In the genomic region with DNA sequence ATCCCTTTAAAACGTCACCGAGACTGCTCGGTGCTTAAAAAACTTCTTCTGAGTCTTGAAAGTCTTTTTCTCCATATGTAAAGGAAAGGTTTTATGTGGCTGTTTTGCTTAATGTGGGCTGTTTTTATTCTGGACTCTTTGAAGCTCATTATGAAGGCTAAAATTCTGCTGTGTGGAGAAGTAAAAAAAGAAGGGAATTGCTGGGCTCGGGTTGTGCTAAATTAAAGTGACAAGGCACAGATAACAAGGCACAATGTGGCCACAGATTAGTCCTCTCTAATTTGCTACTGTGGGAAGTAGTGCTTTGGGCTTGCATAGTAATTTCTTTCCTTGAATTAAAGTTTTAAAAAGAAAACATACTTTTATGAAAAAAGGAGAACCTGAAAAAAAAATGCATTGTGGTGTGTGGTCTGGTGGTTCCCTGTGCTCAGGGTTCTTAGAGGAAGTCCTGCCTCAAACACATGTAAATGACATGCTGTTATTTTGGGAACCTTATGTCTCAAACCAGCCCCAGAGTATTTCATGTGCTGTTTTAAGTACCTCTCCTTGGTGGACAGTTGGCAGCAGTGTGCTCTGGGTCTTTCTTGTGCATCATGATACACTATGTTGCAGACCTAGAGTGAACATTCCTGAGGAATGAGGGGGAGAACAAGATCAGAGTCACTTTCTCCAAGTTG, we compare ENCODE assay signal across 14 mouse cellular contexts.
DNase-seq lines count a peak whose midpoint lies in the region; ATAC-seq and TF ChIP-seq lines count a peak whose summit lies in the region.
"Had no signal": no experiment of that assay in that cellular context is flagged by ENCODE, and none has a peak within 500 bp of the region (broad histone marks: within the 10 kb centered on the region; RNA-seq: fewer than 3 reads in every experiment).

No protein-coding gene starts in this region.

- no peak; the same call in none of the 2 replicates for TF ChIP-seq RAD21 in CH12.LX (IDR thresholded peaks at IDR 0.05; ENCODE audit: low read depth, low read length)

- no peak for TF ChIP-seq POLR2A in CH12.LX (IDR thresholded peaks at IDR 0.05; ENCODE audit: low read depth, low read length)

- dilution Hi-C loops in CH12.LX (cut with MboI; ENCODE audit: extremely low pct_ligation_motif_present, extremely low pct_unique_long_range_greater_than_20kb, low sequenced_read_pairs), result no loop called here

- H3K9me3 ChIP-seq in limb, embryonic 13.5 days, result no peaks in the 10 kb centered on the region
- H3K9me3 ChIP-seq in limb, embryonic 10.5 days (replicated peaks), result no peaks in the 10 kb centered on the region
- no peaks in the 10 kb centered on the region for H3K9me3 ChIP-seq in CH12.LX (replicated peaks; ENCODE audit: low read length)
- no peaks in the 10 kb centered on the region for H3K9me3 ChIP-seq in hindbrain, embryonic 14.5 days (ENCODE audit: control insufficient read depth, low read length)
- H3K9me3 ChIP-seq: intestine, embryonic 15.5 days had no signal

- peaks cover 19% of the 10 kb centered on the region for H3K79me2 ChIP-seq in CH12.LX (replicated peaks; ENCODE audit: control insufficient read depth, extremely low read depth, insufficient read depth, poor library complexity, severe bottlenecking)

- no peak overlapping the region for H3K4me3 ChIP-seq in limb, embryonic 13.5 days
- no peak overlapping the region for H3K4me3 ChIP-seq in limb, embryonic 10.5 days
- H3K4me3 ChIP-seq in CH12.LX (replicated peaks in 1 of 3; ENCODE audit: low read depth in 2 of 3, low read length in 2 of 3, poor library complexity in 1 of 3), result no peak overlapping the region
- H3K4me3 ChIP-seq in hindbrain, embryonic 14.5 days (replicated peaks; ENCODE audit: low read length), result no peak overlapping the region
- H3K4me3 ChIP-seq: heart, adult 2 months; intestine, embryonic 15.5 days had no signal

- 0 out of 2 replicates have a peak overlapping the region, but pooled peaks have one; percentile 1 for H3K4me2 ChIP-seq in limb, embryonic 13.5 days (replicated peaks)
- H3K4me2 ChIP-seq in CH12.LX (ENCODE audit: insufficient read depth, low read depth, poor library complexity, severe bottlenecking), result peak overlapping the region; percentile 79
- no peak overlapping the region for H3K4me2 ChIP-seq in hindbrain, embryonic 14.5 days (replicated peaks)
- H3K4me2 ChIP-seq: intestine, embryonic 15.5 days had no signal

- no peak overlapping the region for H3K9ac ChIP-seq in limb, embryonic 13.5 days
- H3K9ac ChIP-seq in CH12.LX (ENCODE audit: insufficient read depth, low read depth), result peak overlapping the region; percentile 57
- H3K9ac ChIP-seq in hindbrain, embryonic 14.5 days, result no peak overlapping the region
- H3K9ac ChIP-seq: intestine, embryonic 15.5 days had no signal

- H3K27ac ChIP-seq in limb, embryonic 13.5 days, result no peak overlapping the region
- H3K27ac ChIP-seq in limb, embryonic 10.5 days, result no peak overlapping the region
- H3K27ac ChIP-seq in CH12.LX (ENCODE audit: insufficient read depth, low read depth), result peak overlapping the region; percentile 82
- no peak overlapping the region for H3K27ac ChIP-seq in hindbrain, embryonic 14.5 days
- H3K27ac ChIP-seq: heart, adult 2 months; intestine, embryonic 15.5 days had no signal

- no peak for ATAC-seq in limb, embryonic 13.5 days (ENCODE audit: low FRiP score, low read depth)
- peak; percentile 91 to 96 for ATAC-seq in hematopoietic stem cell, adult 5-6 weeks (replicated peaks in 1 of 2; ENCODE audit: insufficient read depth in 1 of 2, low FRiP score in 2 of 2, low TSS enrichment in 1 of 2, low read depth in 1 of 2, poor library complexity in 2 of 2, severe bottlenecking in 2 of 2)
- peak; percentile 80 for ATAC-seq in megakaryocyte progenitor cell, adult 5-6 weeks (replicated peaks; ENCODE audit: poor library complexity)
- ATAC-seq in hindbrain, embryonic 14.5 days (ENCODE audit: low FRiP score), result no peak
- ATAC-seq: intestine, embryonic 15.5 days had no signal

- H3K27me3 ChIP-seq in limb, embryonic 13.5 days, result no peaks in the 10 kb centered on the region
- H3K27me3 ChIP-seq in limb, embryonic 10.5 days (ENCODE audit: low read depth, poor library complexity, severe bottlenecking), result no peaks in the 10 kb centered on the region
- H3K27me3 ChIP-seq in CH12.LX (replicated peaks), result no peaks in the 10 kb centered on the region
- H3K27me3 ChIP-seq in hindbrain, embryonic 14.5 days (ENCODE audit: control insufficient read depth, insufficient read depth, low read length), result no peaks in the 10 kb centered on the region
- H3K27me3 ChIP-seq: intestine, embryonic 15.5 days had no signal

- peak; percentile 77 for TF ChIP-seq EP300 in CH12.LX (IDR thresholded peaks at IDR 0.05; ENCODE audit: low read length)

- in situ Hi-C loops in CH12.LX (cut with MboI; ENCODE audit: low pct_ligation_motif_present, low pct_unique_long_range_greater_than_20kb, low sequenced_read_pairs), result no loop called here

- peaks cover 23% of the 10 kb centered on the region for H3K4me1 ChIP-seq in limb, embryonic 13.5 days
- peaks cover 24% of the 10 kb centered on the region for H3K4me1 ChIP-seq in limb, embryonic 10.5 days
- peaks cover 48 to 90% of the 10 kb centered on the region in 2 experiments for H3K4me1 ChIP-seq in CH12.LX (ENCODE audit: control insufficient read depth in 1 of 2, insufficient read depth in 2 of 2)
- no peaks in the 10 kb centered on the region for H3K4me1 ChIP-seq in hindbrain, embryonic 14.5 days (replicated peaks; ENCODE audit: control insufficient read depth, insufficient read depth, low read length)

- TF ChIP-seq CTCF in CH12.LX (conservative IDR thresholded peaks at IDR 0.05 in 1 of 2, IDR thresholded peaks at IDR 0.05 in 1 of 2; ENCODE audit: low read depth in 2 of 2, low read length in 2 of 2), result no peak

- DNase-seq in limb, embryonic 10.5 days (ENCODE audit: low spot score), result no peak
- peak; percentile 77 for DNase-seq in CH12.LX (ENCODE audit: extremely low read depth)
- no peak for DNase-seq in kidney, adult 11 months
- DNase-seq in ovary, postnatal 10 days (ENCODE audit: low spot score), result no peak
- no peak for DNase-seq in hindbrain, embryonic 14.5 days (ENCODE audit: low spot score)
- DNase-seq: cerebellum, adult 9-10 months; heart, adult 2 months; kidney, postnatal 36 days; right cerebral cortex, postnatal 4 days; thymus, adult 2 months had no signal

- no peaks in the 10 kb centered on the region for H3K36me3 ChIP-seq in limb, embryonic 13.5 days
- no peaks in the 10 kb centered on the region for H3K36me3 ChIP-seq in limb, embryonic 10.5 days
- peaks cover 3 to 16% of the 10 kb centered on the region in 2 experiments for H3K36me3 ChIP-seq in CH12.LX (replicated peaks in 1 of 2; ENCODE audit: control insufficient read depth in 1 of 2, insufficient read depth in 1 of 2, low read length in 1 of 2)
- no peaks in the 10 kb centered on the region for H3K36me3 ChIP-seq in hindbrain, embryonic 14.5 days (replicated peaks; ENCODE audit: control insufficient read depth, insufficient read depth)
- H3K36me3 ChIP-seq: intestine, embryonic 15.5 days had no signal

- 16% methylated on average over 4 of the region's 4 CpGs for WGBS in limb, embryonic 13.5 days
- WGBS in limb, embryonic 10.5 days, result 64% methylated on average over 4 of the region's 4 CpGs
- 76% methylated on average over 4 of the region's 4 CpGs for WGBS in hindbrain, embryonic 14.5 days

TF ChIP-seq in CH12.LX, 34 proteins besides CTCF, POLR2A, EP300 and RAD21:
- no peak for TF ChIP-seq USF2 (conservative IDR thresholded peaks at IDR 0.05; ENCODE audit: low read depth, low read length)
- TF ChIP-seq PAX5 (IDR thresholded peaks at IDR 0.05; ENCODE audit: low read length), result no peak
- peak; percentile 58; the same call in 1 of the 2 replicates for TF ChIP-seq SIN3A (IDR thresholded peaks at IDR 0.05; ENCODE audit: low read length)
- TF ChIP-seq MYC (IDR thresholded peaks at IDR 0.05; ENCODE audit: low read depth, low read length), result peak; percentile 87
- TF ChIP-seq BHLHE40 (IDR thresholded peaks at IDR 0.05; ENCODE audit: low read depth, low read length), result peak; percentile 70
- TF ChIP-seq MEF2A (IDR thresholded peaks at IDR 0.05; ENCODE audit: borderline replicate concordance, low read depth, low read length), result peak; percentile 97
- no peak for TF ChIP-seq ZKSCAN1 (IDR thresholded peaks at IDR 0.05; ENCODE audit: borderline replicate concordance, low read depth, low read length)
- TF ChIP-seq ZMIZ1 (IDR thresholded peaks at IDR 0.05; ENCODE audit: low read depth, low read length), result no peak
- TF ChIP-seq JUND (conservative IDR thresholded peaks at IDR 0.05; ENCODE audit: low read depth, low read length), result peak; percentile 41; the same call in 1 of the 2 replicates
- no peak for TF ChIP-seq KAT2A (IDR thresholded peaks at IDR 0.05; ENCODE audit: insufficient replicate concordance, low read length)
- peak; percentile 95 for TF ChIP-seq ZNF384 (IDR thresholded peaks at IDR 0.05; ENCODE audit: low read depth, low read length)
- no peak for TF ChIP-seq E2F4 (IDR thresholded peaks at IDR 0.05; ENCODE audit: insufficient replicate concordance, low read depth, low read length)
- TF ChIP-seq MAX (IDR thresholded peaks at IDR 0.05; ENCODE audit: low read length), result peak; percentile 31; the same call in 1 of the 2 replicates
- TF ChIP-seq NELFE (IDR thresholded peaks at IDR 0.05; ENCODE audit: low read depth, low read length), result no peak
- no peak for TF ChIP-seq UBTF (IDR thresholded peaks at IDR 0.05; ENCODE audit: low read depth, low read length)
- TF ChIP-seq TCF12 (IDR thresholded peaks at IDR 0.05; ENCODE audit: low read depth, low read length), result 0 out of 2 replicates have a peak, but pooled peaks have one; percentile 22
- 0 out of 2 replicates have a peak, but pooled peaks have one; percentile 30 for TF ChIP-seq TBP (conservative IDR thresholded peaks at IDR 0.05; ENCODE audit: low read depth, low read length)
- no peak for TF ChIP-seq ZC3H11A (IDR thresholded peaks at IDR 0.05; ENCODE audit: low read depth, low read length)
- peak; percentile 69 for TF ChIP-seq ETS1 (conservative IDR thresholded peaks at IDR 0.05; ENCODE audit: low read depth, low read length)
- TF ChIP-seq IRF4 (IDR thresholded peaks at IDR 0.05; ENCODE audit: low read depth, low read length), result peak; percentile 69
- 0 out of 2 replicates have a peak, but pooled peaks have one; percentile 20 for TF ChIP-seq ELF1 (IDR thresholded peaks at IDR 0.05; ENCODE audit: low read depth, low read length)
- no peak for TF ChIP-seq HCFC1 (IDR thresholded peaks at IDR 0.05; ENCODE audit: low read depth, low read length)

Comparison
In these comparisons a context has a peak if more than half of its experiments do, and no peak if none do; other contexts are left out.
1. ATAC-seq: peak in hematopoietic stem cell, adult 5-6 weeks (2 of 2) and megakaryocyte progenitor cell, adult 5-6 weeks (single experiment); none in limb, embryonic 13.5 days (single experiment) and hindbrain, embryonic 14.5 days (single experiment).